Mouse (Mus musculus): ENCODE results near the gene Camta1. TPM values are rescaled to one million over a fixed set of nuclear protein-coding genes. Genes with fewer than 3 reads are reported as not detected.
A peak's percentile ranks its signal among the peaks of the same experiment; 100 is the strongest.

Gene Camta1
- polyA plus RNA-seq, 1 experiment from 2014 or later: 115 TPM

- Histone ChIP-seq H3K4me3 (replicated peaks; ENCODE audit: low read depth, low read length) (no peak overlapping the region), H3K27me3 (ENCODE audit: insufficient read depth, low read length) (no peaks in the 10 kb centered on the region), H3K9ac (ENCODE audit: low read depth, low read length) (no peak overlapping the region), H3K36me3 (ENCODE audit: insufficient read depth, low read length) (peaks cover 15% of the 10 kb centered on the region; the same call in 1 of the 2 replicates), H3K9me3 (replicated peaks; ENCODE audit: low read length) (no peaks in the 10 kb centered on the region), H3K4me1 (replicated peaks; ENCODE audit: insufficient read depth, low read length) (peaks cover 26% of the 10 kb centered on the region; the same call in 1 of the 2 replicates), H3K4me2 (ENCODE audit: low read length) (no peak overlapping the region), H3K27ac (peak overlapping the region; percentile 6)
- DNase-seq (ENCODE audit: low spot score) (peak; percentile 42), ATAC-seq (replicated peaks; ENCODE audit: low FRiP score, low read depth) (peak; percentile 60)
- 40% methylated on average over 10 of the region's 10 CpGs for WGBS
- no peak for TF ChIP-seq CTCF (IDR thresholded peaks at IDR 0.05; ENCODE audit: low read depth)
Measured at GRCm38 (mm10) chr4:150871392-150872138, 990.1 kb downstream of the Camta1 start.

- 82% methylated on average over 13 of the region's 13 CpGs for WGBS
- no peak overlapping the region for H3K9ac ChIP-seq (ENCODE audit: low read depth, low read length)
Measured at GRCm38 (mm10) chr4:150870963-150871391, 990.7 kb downstream of the Camta1 start.

GRCm38 (mm10) chr4:150869276-150870197 is 992.1 kb downstream of the Camta1 start:
- Histone ChIP-seq H3K4me1 (replicated peaks; ENCODE audit: insufficient read depth, low read length) (peaks cover 26% of the 10 kb centered on the region; the same call in 1 of the 2 replicates), H3K9ac (ENCODE audit: low read depth, low read length) (no peak overlapping the region), H3K9me3 (replicated peaks; ENCODE audit: low read length) (no peaks in the 10 kb centered on the region), H3K27me3 (ENCODE audit: insufficient read depth, low read length) (no peaks in the 10 kb centered on the region), H3K4me3 (replicated peaks; ENCODE audit: low read depth, low read length) (no peak overlapping the region), H3K36me3 (ENCODE audit: insufficient read depth, low read length) (peaks cover 30% of the 10 kb centered on the region; the same call in 1 of the 2 replicates), H3K27ac (peak overlapping the region; percentile 42), H3K4me2 (ENCODE audit: low read length) (no peak overlapping the region)
- TF ChIP-seq CTCF (IDR thresholded peaks at IDR 0.05; ENCODE audit: low read depth): no peak
- no peak for DNase-seq (ENCODE audit: low spot score)
- WGBS: 51% methylated on average over 17 of the region's 17 CpGs
- ATAC-seq (replicated peaks; ENCODE audit: low FRiP score, low read depth): no peak

More at GRCm38 (mm10) chr4:150870963-150871391, 990.7 kb downstream of the Camta1 start:
- Histone ChIP-seq H3K27me3 (ENCODE audit: insufficient read depth, low read length) (no peaks in the 10 kb centered on the region), H3K4me1 (replicated peaks; ENCODE audit: insufficient read depth, low read length) (peaks cover 26% of the 10 kb centered on the region; the same call in 1 of the 2 replicates), H3K4me2 (ENCODE audit: low read length) (no peak overlapping the region), H3K9me3 (replicated peaks; ENCODE audit: low read length) (no peaks in the 10 kb centered on the region), H3K27ac (peak overlapping the region; percentile 6), H3K36me3 (ENCODE audit: insufficient read depth, low read length) (peaks cover 21% of the 10 kb centered on the region; the same call in 1 of the 2 replicates), H3K4me3 (replicated peaks; ENCODE audit: low read depth, low read length) (no peak overlapping the region)
- no peak for TF ChIP-seq CTCF (IDR thresholded peaks at IDR 0.05; ENCODE audit: low read depth)
- no peak for ATAC-seq (replicated peaks; ENCODE audit: low FRiP score, low read depth)
- DNase-seq (ENCODE audit: low spot score): no peak

- no peaks in the 10 kb centered on the region for H3K9me3 ChIP-seq (replicated peaks; ENCODE audit: low read length)
- H3K9ac ChIP-seq (ENCODE audit: low read depth, low read length): no peak overlapping the region
- no peak for TF ChIP-seq CTCF (IDR thresholded peaks at IDR 0.05; ENCODE audit: low read depth)
- no peak overlapping the region for H3K4me2 ChIP-seq (ENCODE audit: low read length)
- H3K4me1 ChIP-seq (replicated peaks; ENCODE audit: insufficient read depth, low read length): peaks cover 26% of the 10 kb centered on the region; the same call in 1 of the 2 replicates
- no peak for DNase-seq (ENCODE audit: low spot score)
- H3K36me3 ChIP-seq (ENCODE audit: insufficient read depth, low read length): peaks cover 30% of the 10 kb centered on the region; the same call in 1 of the 2 replicates
- no peaks in the 10 kb centered on the region for H3K27me3 ChIP-seq (ENCODE audit: insufficient read depth, low read length)
- no peak overlapping the region for H3K4me3 ChIP-seq (replicated peaks; ENCODE audit: low read depth, low read length)
- WGBS: 66% methylated on average over 2 of the region's 2 CpGs
- ATAC-seq (replicated peaks; ENCODE audit: low FRiP score, low read depth): no peak
- H3K27ac ChIP-seq: no peak overlapping the region
Measured at GRCm38 (mm10) chr4:150868859-150869258, 992.8 kb downstream of the Camta1 start.

- TF ChIP-seq CTCF (IDR thresholded peaks at IDR 0.05; ENCODE audit: low read depth): no peak
- DNase-seq (ENCODE audit: low spot score): no peak
- Histone ChIP-seq H3K27me3 (ENCODE audit: insufficient read depth, low read length) (no peaks in the 10 kb centered on the region), H3K9me3 (replicated peaks; ENCODE audit: low read length) (no peaks in the 10 kb centered on the region), H3K36me3 (ENCODE audit: insufficient read depth, low read length) (peaks cover 30% of the 10 kb centered on the region; the same call in 1 of the 2 replicates), H3K4me2 (ENCODE audit: low read length) (no peak overlapping the region), H3K27ac (no peak overlapping the region), H3K4me3 (replicated peaks; ENCODE audit: low read depth, low read length) (no peak overlapping the region), H3K4me1 (replicated peaks; ENCODE audit: insufficient read depth, low read length) (peaks cover 26% of the 10 kb centered on the region; the same call in 1 of the 2 replicates), H3K9ac (ENCODE audit: low read depth, low read length) (no peak overlapping the region)
- ATAC-seq (replicated peaks; ENCODE audit: low FRiP score, low read depth): no peak
- WGBS: 72% methylated on average over 6 of the region's 6 CpGs
Measured at GRCm38 (mm10) chr4:150868161-150868560, 993.5 kb downstream of the Camta1 start.

Other genes starting within 250 kb of the Camta1 start
- 48.4 and 56.1 TPM in 2 replicates for gene Dnajc11, start 71.8 kb upstream of the Camta1 start, polyA plus RNA-seq (2015; fragmentation: Nextera tagmentation; extraction: Ambion mirVana)
- gene Thap3, start 127.1 kb upstream of the Camta1 start, polyA plus RNA-seq (2015; fragmentation: Nextera tagmentation; extraction: Ambion mirVana): 34.5 and 35.1 TPM in 2 replicates
- 23.6 and 23.7 TPM in 2 replicates for gene Phf13, start 134.4 kb upstream of the Camta1 start, polyA plus RNA-seq (2015; fragmentation: Nextera tagmentation; extraction: Ambion mirVana)
- gene Klhl21, start 146.9 kb upstream of the Camta1 start, polyA plus RNA-seq (2015; fragmentation: Nextera tagmentation; extraction: Ambion mirVana): 10.7 and 11.2 TPM in 2 replicates
- gene Zbtb48, start 165.8 kb upstream of the Camta1 start, polyA plus RNA-seq (2015; fragmentation: Nextera tagmentation; extraction: Ambion mirVana): 14.4 and 16.3 TPM in 2 replicates
- gene Tas1r1, start 176.7 kb upstream of the Camta1 start, polyA plus RNA-seq (2015; fragmentation: Nextera tagmentation; extraction: Ambion mirVana): 0.39 and 0.45 TPM in 2 replicates
- 20.0 and 20.5 TPM in 2 replicates for gene Nol9, start 177.4 kb upstream of the Camta1 start, polyA plus RNA-seq (2015; fragmentation: Nextera tagmentation; extraction: Ambion mirVana)
- 18.3 and 19.3 TPM in 2 replicates for gene Plekhg5, start 210.6 kb upstream of the Camta1 start, polyA plus RNA-seq (2015; fragmentation: Nextera tagmentation; extraction: Ambion mirVana)